Mouse (Mus musculus) embryonic facial prominence, embryonic 12.5 days (tissue): ENCODE results near the gene Opn1sw. TPM values are rescaled to one million over a fixed set of nuclear protein-coding genes. Genes with fewer than 3 reads are reported as not detected.
A peak's percentile ranks its signal among the peaks of the same experiment; 100 is the strongest.
"Not testable (repeated sequence)": the region's sequence is repeated elsewhere in the genome, so short reads cannot be mapped to it uniquely, and the experiment has no call there.

Experiments used
- ATAC-seq: fragments of 200-750 bp; cut with Nextera tagmentation; 2 replicates; pipeline ENCODE4 v1.8.0; 2017; ENCODE audit not compliant: insufficient number of reproducible peaks, insufficient read depth, low FRiP score, low TSS enrichment
- H3K27ac ChIP-seq: fragments of 300-500 bp; sonication (generic); 2 replicates; pipeline ENCODE4 v1.5.1; 2016; ENCODE audit warnings: mild to moderate bottlenecking
- H3K27me3 ChIP-seq: fragments of 300-500 bp; sonication (generic); 2 replicates; pipeline ENCODE4 v1.6.1; 2016; ENCODE audit warnings: mild to moderate bottlenecking, moderate library complexity
- H3K36me3 ChIP-seq: fragments of 300-500 bp; sonication (generic); 2 replicates; pipeline ENCODE4 v1.6.1; 2016; ENCODE audit warnings: mild to moderate bottlenecking
- H3K4me1 ChIP-seq: fragments of 300-500 bp; sonication (generic); 2 replicates; pipeline ENCODE4 v1.6.1; 2016
- H3K4me2 ChIP-seq: fragments of 300-500 bp; sonication (generic); replicated peaks from 2 replicates; pipeline ENCODE4 v1.6.1; 2016; ENCODE audit warnings: mild to moderate bottlenecking, moderate library complexity
- H3K4me3 ChIP-seq: fragments of 300-500 bp; sonication (generic); 2 replicates; pipeline ENCODE4 v1.5.1; 2016; ENCODE audit warnings: mild to moderate bottlenecking
- H3K9ac ChIP-seq: fragments of 300-500 bp; sonication (generic); 2 replicates; pipeline ENCODE4 v1.6.1; 2016; ENCODE audit warnings: mild to moderate bottlenecking, moderate library complexity
- H3K9me3 ChIP-seq: fragments of 300-500 bp; sonication (generic); 2 replicates; pipeline ENCODE4 v1.6.1; 2016; ENCODE audit warnings: mild to moderate bottlenecking, moderate library complexity
- WGBS: fragments of 180-500 bp; shearing (Covaris S2); methylation state at CpG from one replicate; pipeline ENCODE4 v1.1.7; 2016; 5-methylcytosine and 5-hydroxymethylcytosine counted together
- polyA plus RNA-seq: library from polyadenylated mRNA; unstranded; fragments of >200 nt; fragmentation: Nextera tagmentation; extraction: Ambion mirVana; gene quantifications from 2 replicates; pipeline ENCODE4 v1.2.1, GENCODE M21; 2016

Gene Opn1sw
- polyA plus RNA-seq, 1 experiment from 2014 or later, result 0.61 TPM

GRCm38 (mm10) chr6:29394286-29394685 is 6.0 kb upstream of the Opn1sw start:
- WGBS, result 54% methylated on average over 1 of the region's 1 CpGs
- Histone ChIP-seq H3K36me3 (no peaks in the 10 kb centered on the region), H3K9me3 (no peaks in the 10 kb centered on the region), H3K4me3 (no peak overlapping the region), H3K27ac (no peak overlapping the region), H3K4me2 (no peak overlapping the region), H3K4me1 (peaks cover 19% of the 10 kb centered on the region), H3K27me3 (peaks cover 21% of the 10 kb centered on the region), H3K9ac (no peak overlapping the region)
- no peak for ATAC-seq

GRCm38 (mm10) chr6:29391802-29392201 is 3.5 kb upstream of the Opn1sw start:
- no peak overlapping the region for H3K27ac ChIP-seq
- H3K4me3 ChIP-seq, result no peak overlapping the region
- H3K27me3 ChIP-seq, result peaks cover 21% of the 10 kb centered on the region

GRCm38 (mm10) chr6:29391241-29391640 is 3.0 kb upstream of the Opn1sw start:
- H3K4me3 ChIP-seq, H3K27ac ChIP-seq, H3K9me3 ChIP-seq, H3K9ac ChIP-seq, H3K4me2 ChIP-seq, ATAC-seq, H3K36me3 ChIP-seq: not testable (repeated sequence)
- WGBS, result 78% methylated on average over 8 of the region's 8 CpGs
- Histone ChIP-seq H3K4me1 (peaks cover 21% of the 10 kb centered on the region), H3K27me3 (peaks cover 21% of the 10 kb centered on the region)

More at GRCm38 (mm10) chr6:29391802-29392201, 3.5 kb upstream of the Opn1sw start:
- 68% methylated on average over 4 of the region's 4 CpGs for WGBS
- H3K9me3 ChIP-seq, result no peaks in the 10 kb centered on the region
- no peak overlapping the region for H3K9ac ChIP-seq
- no peak for ATAC-seq
- H3K36me3 ChIP-seq, result no peaks in the 10 kb centered on the region
- no peak overlapping the region for H3K4me2 ChIP-seq
- peaks cover 16% of the 10 kb centered on the region for H3K4me1 ChIP-seq

- Histone ChIP-seq H3K27me3 (peaks cover 19% of the 10 kb centered on the region), H3K4me1 (peaks cover 18% of the 10 kb centered on the region)
- not testable (repeated sequence) for H3K4me2 ChIP-seq, H3K36me3 ChIP-seq, H3K9ac ChIP-seq, H3K4me3 ChIP-seq, H3K9me3 ChIP-seq, ATAC-seq, H3K27ac ChIP-seq
- 90% methylated on average over 1 of the region's 1 CpGs for WGBS
Measured at GRCm38 (mm10) chr6:29390500-29390899, 2.2 kb upstream of the Opn1sw start.

DNA sequence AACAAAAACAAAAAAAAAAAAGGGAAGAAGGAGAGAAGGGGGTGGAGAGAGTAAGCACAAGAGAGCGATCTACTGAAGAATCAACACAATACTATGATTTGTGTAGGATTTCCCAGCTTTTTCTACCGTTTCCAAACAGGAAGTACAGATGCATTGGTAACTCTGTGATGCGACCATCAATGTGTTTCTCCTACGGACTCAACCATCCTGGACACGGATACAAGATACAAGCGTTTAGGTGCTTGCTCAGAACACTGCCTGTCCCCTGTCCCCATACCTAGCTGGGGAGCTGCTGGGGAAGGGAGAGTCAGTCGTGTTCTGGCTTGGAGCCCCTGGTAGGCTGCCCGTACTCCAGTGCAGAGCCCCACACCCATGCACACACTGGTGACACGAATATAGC is 1.2 kb upstream of the Opn1sw start:
- WGBS, result 48% methylated on average over 9 of the region's 9 CpGs
- no peak overlapping the region for H3K27ac ChIP-seq
- no peak overlapping the region for H3K4me2 ChIP-seq
- H3K9me3 ChIP-seq, result no peaks in the 10 kb centered on the region
- peaks cover 17% of the 10 kb centered on the region for H3K4me1 ChIP-seq
- H3K9ac ChIP-seq, result no peak overlapping the region
- ATAC-seq, result no peak
- H3K27me3 ChIP-seq, result peaks cover 8% of the 10 kb centered on the region
- no peak overlapping the region for H3K4me3 ChIP-seq
- H3K36me3 ChIP-seq, result no peaks in the 10 kb centered on the region

DNA sequence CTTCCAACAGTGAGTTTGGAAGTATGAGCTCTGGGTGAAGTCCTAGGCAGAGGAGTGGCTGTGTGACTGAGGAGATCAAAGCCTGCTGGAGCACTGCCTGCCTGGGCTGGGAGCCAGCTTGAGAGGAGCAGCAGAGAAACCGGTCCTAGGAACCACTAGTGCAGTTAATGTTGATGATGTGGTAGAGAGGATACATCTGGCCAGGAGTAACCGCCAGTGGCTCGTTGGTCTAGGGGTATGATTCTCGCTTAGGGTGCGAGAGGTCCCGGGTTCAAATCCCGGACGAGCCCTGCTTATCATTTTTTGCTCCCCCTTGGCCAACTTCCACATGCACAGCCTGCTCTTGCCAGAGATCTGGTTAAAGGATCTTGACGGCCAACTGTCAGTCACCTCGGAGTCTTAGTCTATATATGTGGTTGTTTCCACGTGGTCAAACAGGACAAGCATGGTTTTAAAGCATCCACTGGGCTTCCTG is 375 bp upstream of the Opn1sw start:
- WGBS, result 21% methylated on average over 11 of the region's 11 CpGs
- no peak overlapping the region for H3K27ac ChIP-seq

DNA sequence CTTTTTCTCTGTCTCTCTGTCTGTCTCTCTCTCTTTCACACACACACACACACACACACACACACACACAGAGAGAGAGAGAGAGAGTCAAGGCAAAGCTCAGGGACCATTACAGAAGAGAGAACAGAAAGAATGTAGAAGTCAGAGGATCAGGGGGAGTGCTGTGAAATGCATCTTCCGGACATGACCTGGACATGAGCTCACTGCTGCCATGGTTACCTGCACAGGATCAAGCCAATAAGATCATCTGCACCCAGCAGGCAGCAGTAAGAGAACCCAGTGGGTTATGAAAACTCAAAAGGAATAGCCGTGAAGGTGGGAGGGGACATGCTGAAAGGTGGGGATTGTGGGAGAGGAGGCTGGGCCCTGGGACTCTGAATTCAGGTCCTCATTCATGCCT is 5.8 kb downstream of the Opn1sw start:
- Histone ChIP-seq H3K27me3 (no peaks in the 10 kb centered on the region), H3K4me2 (no peak overlapping the region), H3K9ac (no peak overlapping the region), H3K27ac (no peak overlapping the region), H3K4me3 (no peak overlapping the region), H3K9me3 (no peaks in the 10 kb centered on the region), H3K36me3 (peaks cover 17% of the 10 kb centered on the region), H3K4me1 (peaks cover 11% of the 10 kb centered on the region)
- WGBS, result 52% methylated on average over 2 of the region's 2 CpGs
- ATAC-seq, result no peak

More for the DNA sequence above, 375 bp upstream of the Opn1sw start:
- H3K9ac ChIP-seq, result no peak overlapping the region
- H3K4me2 ChIP-seq, result peak overlapping the region; percentile 41
- peak overlapping the region; percentile 27 for H3K4me3 ChIP-seq
- no peaks in the 10 kb centered on the region for H3K36me3 ChIP-seq
- H3K4me1 ChIP-seq, result peaks cover 17% of the 10 kb centered on the region
- H3K27me3 ChIP-seq, result 0 out of 2 replicates have a peak, but pooled peaks cover 4% of the 10 kb centered on the region
- peak; percentile 84 for ATAC-seq
- H3K9me3 ChIP-seq, result no peaks in the 10 kb centered on the region

DNA sequence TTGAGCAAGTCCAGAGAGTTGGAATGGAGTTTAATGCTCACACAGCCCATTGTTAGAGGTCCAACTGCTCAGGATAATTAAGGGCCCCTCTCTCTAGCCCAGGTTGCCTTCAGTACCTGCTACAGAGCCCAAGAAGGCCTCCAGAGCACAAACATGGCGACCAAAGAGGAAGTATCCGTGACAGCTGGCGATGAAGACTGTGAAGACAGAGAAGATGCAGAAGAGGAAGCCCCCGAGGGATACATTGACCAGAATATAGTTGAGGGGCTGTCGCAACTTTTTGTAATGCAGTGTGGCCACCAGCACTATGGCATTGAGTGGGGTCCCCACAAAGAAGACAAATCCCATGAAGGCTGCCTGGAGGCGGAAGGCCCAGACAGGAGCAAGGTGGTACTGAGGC is 8.3 kb downstream of the Opn1sw start:
- Histone ChIP-seq H3K4me2 (no peak overlapping the region), H3K36me3 (peaks cover 42% of the 10 kb centered on the region), H3K9me3 (no peaks in the 10 kb centered on the region), H3K4me3 (no peak overlapping the region), H3K9ac (no peak overlapping the region), H3K27ac (no peak overlapping the region), H3K27me3 (no peaks in the 10 kb centered on the region), H3K4me1 (no peaks in the 10 kb centered on the region)
- WGBS, result 96% methylated on average over 6 of the region's 6 CpGs
- no peak for ATAC-seq

DNA sequence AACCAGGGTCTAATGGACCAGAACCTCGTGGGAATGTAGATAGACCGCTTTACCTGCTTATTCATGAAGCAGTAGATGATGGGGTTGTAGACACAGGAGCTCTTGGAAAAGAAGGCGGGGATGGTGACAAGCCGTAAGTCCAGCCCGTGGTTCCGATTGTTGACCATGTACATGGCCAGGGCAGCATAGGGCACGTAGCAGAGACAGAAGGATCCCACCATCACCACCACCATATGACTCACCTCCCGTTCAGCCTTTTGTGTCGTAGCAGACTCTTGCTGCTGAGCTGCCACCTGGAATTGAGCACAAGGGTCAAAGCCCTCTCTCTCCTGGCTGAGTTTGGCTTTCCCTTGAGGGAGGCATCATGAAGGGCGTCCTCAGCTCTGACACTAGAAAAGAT is 9.6 kb downstream of the Opn1sw start:
- ATAC-seq, result no peak
- 95% methylated on average over 10 of the region's 10 CpGs for WGBS

DNA sequence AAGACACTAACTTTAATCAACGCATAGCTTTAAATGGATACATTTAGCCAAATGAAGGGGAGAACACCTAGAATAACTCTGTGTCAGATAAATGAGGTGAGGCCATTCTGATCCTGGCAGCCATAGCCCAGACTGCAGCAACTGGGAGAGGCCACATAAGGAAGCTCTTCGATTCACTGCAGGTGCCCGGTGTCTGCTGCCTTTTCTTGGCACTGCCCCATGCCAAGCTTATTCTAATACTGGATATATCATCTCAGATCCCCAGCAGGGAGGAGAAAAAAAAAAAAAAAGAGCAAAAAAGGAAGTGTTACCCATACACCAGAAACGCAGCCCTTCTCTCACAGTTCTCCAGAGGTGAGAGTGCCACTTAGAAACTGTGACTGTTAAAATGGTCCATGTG is 10.9 kb downstream of the Opn1sw start:
- no peak for ATAC-seq
- Histone ChIP-seq H3K4me1 (no peaks in the 10 kb centered on the region), H3K27ac (no peak overlapping the region), H3K4me2 (no peak overlapping the region), H3K36me3 (peaks cover 67% of the 10 kb centered on the region), H3K9ac (no peak overlapping the region), H3K27me3 (no peaks in the 10 kb centered on the region), H3K4me3 (no peak overlapping the region), H3K9me3 (no peaks in the 10 kb centered on the region)
- WGBS, result 96% methylated on average over 4 of the region's 4 CpGs

More for the DNA sequence above, 9.6 kb downstream of the Opn1sw start:
- H3K9me3 ChIP-seq, result no peaks in the 10 kb centered on the region
- no peak overlapping the region for H3K9ac ChIP-seq
- peaks cover 54% of the 10 kb centered on the region for H3K36me3 ChIP-seq
- H3K27me3 ChIP-seq, result no peaks in the 10 kb centered on the region
- H3K4me1 ChIP-seq, result no peaks in the 10 kb centered on the region
- no peak overlapping the region for H3K4me2 ChIP-seq
- no peak overlapping the region for H3K4me3 ChIP-seq
- H3K27ac ChIP-seq, result no peak overlapping the region

DNA sequence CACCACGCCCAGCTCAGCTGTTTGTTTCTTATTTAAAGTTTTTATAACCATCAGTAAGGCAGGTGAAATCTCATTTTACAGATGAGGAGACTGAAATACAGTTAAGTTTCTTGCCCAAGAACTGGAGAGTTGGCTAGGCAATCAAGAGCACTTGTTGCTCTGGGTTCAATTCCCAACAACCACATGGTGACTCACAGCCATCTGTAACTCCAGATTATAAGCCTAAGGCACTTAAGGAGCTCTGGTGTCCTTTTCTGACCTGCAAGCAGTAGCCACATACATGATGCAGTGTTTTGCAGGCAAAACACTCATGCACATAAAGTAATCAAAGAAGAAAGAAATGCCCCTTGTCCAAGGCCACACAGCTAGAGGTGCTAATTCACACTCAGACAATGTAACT is 23.0 kb downstream of the Opn1sw start:
- Histone ChIP-seq H3K9me3 (no peaks in the 10 kb centered on the region), H3K4me3 (no peak overlapping the region), H3K4me2 (no peak overlapping the region), H3K27ac (no peak overlapping the region), H3K36me3 (peaks cover 36% of the 10 kb centered on the region), H3K27me3 (no peaks in the 10 kb centered on the region), H3K4me1 (0 out of 2 replicates have a peak, but pooled peaks cover 5% of the 10 kb centered on the region), H3K9ac (no peak overlapping the region)
- ATAC-seq, result no peak
- 94% methylated on average over 1 of the region's 1 CpGs for WGBS

DNA sequence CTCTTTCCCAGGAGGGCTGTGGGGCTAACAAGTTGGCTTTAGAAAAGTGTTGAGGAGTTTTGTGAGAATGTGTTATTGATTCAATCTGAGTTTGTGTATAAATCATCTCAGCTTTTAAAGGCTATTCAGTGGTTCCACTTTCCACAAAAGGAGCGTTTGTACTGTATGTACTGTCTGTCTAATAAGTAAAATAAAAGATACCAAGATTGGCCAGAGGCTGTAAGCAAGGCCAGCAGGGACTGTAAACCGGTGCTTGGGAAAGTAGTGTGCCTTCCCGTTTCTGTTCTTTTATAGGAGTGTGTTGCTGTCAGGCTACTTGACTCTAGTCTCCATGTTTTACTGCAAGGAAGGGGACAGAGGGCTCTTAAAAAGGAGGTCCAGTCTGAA is 25.1 kb downstream of the Opn1sw start:
- Histone ChIP-seq H3K4me3 (no peak overlapping the region), H3K9ac (no peak overlapping the region), H3K27ac (peak overlapping the region; percentile 61; the same call in 1 of the 2 replicates), H3K4me2 (no peak overlapping the region), H3K27me3 (no peaks in the 10 kb centered on the region), H3K9me3 (no peaks in the 10 kb centered on the region), H3K4me1 (0 out of 2 replicates have a peak, but pooled peaks cover 5% of the 10 kb centered on the region), H3K36me3 (peaks cover 45% of the 10 kb centered on the region)
- 75% methylated on average over 3 of the region's 3 CpGs for WGBS
- no peak for ATAC-seq
